Mouse (Mus musculus): ENCODE measurements around the gene Ntn5.

DNA sequence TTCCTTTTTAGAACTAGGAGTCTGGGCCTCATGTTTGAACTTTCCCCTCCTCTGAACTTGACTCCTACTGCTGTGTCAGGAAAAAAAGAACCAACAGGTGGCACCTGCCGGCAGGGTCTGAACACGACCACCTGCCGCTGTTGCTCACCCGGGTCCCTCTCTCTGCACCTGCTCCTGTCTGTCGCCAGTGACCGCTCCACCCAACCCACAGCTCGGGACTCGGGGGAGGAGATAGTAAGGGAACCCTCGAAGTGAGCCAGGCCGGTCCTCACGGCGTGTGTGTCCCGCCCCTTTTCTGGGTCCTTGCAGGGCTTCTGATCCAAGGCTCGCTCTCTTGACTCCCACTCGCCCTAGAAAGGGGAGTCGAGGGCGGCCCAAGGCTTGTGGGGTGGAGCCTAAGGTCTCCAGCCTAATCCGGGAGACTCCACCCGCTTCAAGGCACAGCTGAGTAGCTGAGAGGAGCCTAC, 44.2 kb upstream of the Ntn5 start, which contains the start of gene Mamstr:
- TF ChIP-seq MAFK (IDR thresholded peaks at IDR 0.05; ENCODE audit: insufficient read depth, low read depth, low read length) (no peak), ZC3H11A (IDR thresholded peaks at IDR 0.05; ENCODE audit: borderline replicate concordance, low read depth, low read length) (no peak)
